Mouse (Mus musculus): ENCODE measurements around the gene Ankrd45. TPM values are rescaled to one million over a fixed set of nuclear protein-coding genes. Genes with fewer than 3 reads are reported as not detected.

The Ankrd45 gene
- polyA plus RNA-seq, 1 experiment from 2014 or later: 3.8 TPM

- Histone ChIP-seq H3K9ac (ENCODE audit: low read length) (no peak overlapping the region), H3K27me3 (ENCODE audit: control insufficient read depth, insufficient read depth, low read length) (no peaks in the 10 kb centered on the region), H3K9me3 (replicated peaks; ENCODE audit: control insufficient read depth, low read length) (no peaks in the 10 kb centered on the region), H3K27ac (ENCODE audit: low read length) (no peak overlapping the region), H3K36me3 (ENCODE audit: control insufficient read depth, insufficient read depth) (no peaks in the 10 kb centered on the region), H3K4me3 (ENCODE audit: low read length) (no peak overlapping the region), H3K4me1 (ENCODE audit: control insufficient read depth, insufficient read depth, low read length) (no peaks in the 10 kb centered on the region), H3K4me2 (ENCODE audit: low read depth, low read length) (no peak overlapping the region)
- WGBS: 30% methylated on average over 4 of the region's 4 CpGs
- no peak for ATAC-seq (replicated peaks; ENCODE audit: extremely low read depth, insufficient read depth, low FRiP score)
Observed at GRCm38 (mm10) chr1:161214465-161214864, 72.0 kb downstream of the Ankrd45 start.

- Histone ChIP-seq H3K27me3 (ENCODE audit: control insufficient read depth, insufficient read depth, low read length) (no peaks in the 10 kb centered on the region), H3K9me3 (replicated peaks; ENCODE audit: control insufficient read depth, low read length) (no peaks in the 10 kb centered on the region), H3K4me1 (ENCODE audit: control insufficient read depth, insufficient read depth, low read length) (no peaks in the 10 kb centered on the region), H3K4me2 (ENCODE audit: low read depth, low read length) (no peak overlapping the region), H3K36me3 (ENCODE audit: control insufficient read depth, insufficient read depth) (no peaks in the 10 kb centered on the region), H3K4me3 (ENCODE audit: low read length) (no peak overlapping the region), H3K9ac (ENCODE audit: low read length) (no peak overlapping the region), H3K27ac (ENCODE audit: low read length) (no peak overlapping the region)
- ATAC-seq (replicated peaks; ENCODE audit: extremely low read depth, insufficient read depth, low FRiP score): no peak
- 56% methylated on average over 3 of the region's 3 CpGs for WGBS
Observed at GRCm38 (mm10) chr1:161219816-161220215, 77.3 kb downstream of the Ankrd45 start.

Other genes starting within 250 kb of the Ankrd45 start
- gene Rc3h1, start 236.3 kb upstream of the Ankrd45 start, polyA plus RNA-seq (2015; fragmentation: Nextera tagmentation; extraction: Ambion mirVana): 5.8 and 6.5 TPM in 2 replicates
- gene Serpinc1, start 164.1 kb upstream of the Ankrd45 start, polyA plus RNA-seq (2015; fragmentation: Nextera tagmentation; extraction: Ambion mirVana): 2.0 and 2.2 TPM in 2 replicates
- 6.5 and 7.9 TPM in 2 replicates for gene Zbtb37, start 107.8 kb upstream of the Ankrd45 start, polyA plus RNA-seq (2015; fragmentation: Nextera tagmentation; extraction: Ambion mirVana)
- 29.3 and 30.9 TPM in 2 replicates for gene Dars2, start 72.0 kb upstream of the Ankrd45 start, polyA plus RNA-seq (2015; fragmentation: Nextera tagmentation; extraction: Ambion mirVana)
- 21.0 and 22.9 TPM in 2 replicates for gene Cenpl, start 72.0 kb upstream of the Ankrd45 start, polyA plus RNA-seq (2015; fragmentation: Nextera tagmentation; extraction: Ambion mirVana)
- gene Klhl20, start 11.2 kb upstream of the Ankrd45 start, polyA plus RNA-seq (2015; fragmentation: Nextera tagmentation; extraction: Ambion mirVana): 11.4 and 13.4 TPM in 2 replicates
- gene Tex50, start 16.6 kb downstream of the Ankrd45 start, polyA plus RNA-seq (2015; fragmentation: Nextera tagmentation; extraction: Ambion mirVana): 0.20 and 0.31 TPM in 2 replicates
- gene Prdx6, start 108.5 kb downstream of the Ankrd45 start, polyA plus RNA-seq (2015; fragmentation: Nextera tagmentation; extraction: Ambion mirVana): 319 and 331 TPM in 2 replicates